Mouse (Mus musculus) olfactory bulb, adult 2 months (tissue): ENCODE results near the gene Magea2.

Experiments
- CTCF ChIP-seq: fragments of 200-500 bp; IDR thresholded peaks from 2 replicates; pipeline ENCODE4 v1.5.1; 2012; ENCODE audit warnings: low read depth, mild to moderate bottlenecking, low read length, moderate library complexity; ENCODE audit not compliant: insufficient read depth
- POLR2A ChIP-seq: fragments of 200-500 bp; IDR thresholded peaks from 2 replicates; pipeline ENCODE4 v1.6.1; 2012; ENCODE audit warnings: mild to moderate bottlenecking, low read depth, low read length, moderate library complexity; ENCODE audit not compliant: insufficient read depth

DNA sequence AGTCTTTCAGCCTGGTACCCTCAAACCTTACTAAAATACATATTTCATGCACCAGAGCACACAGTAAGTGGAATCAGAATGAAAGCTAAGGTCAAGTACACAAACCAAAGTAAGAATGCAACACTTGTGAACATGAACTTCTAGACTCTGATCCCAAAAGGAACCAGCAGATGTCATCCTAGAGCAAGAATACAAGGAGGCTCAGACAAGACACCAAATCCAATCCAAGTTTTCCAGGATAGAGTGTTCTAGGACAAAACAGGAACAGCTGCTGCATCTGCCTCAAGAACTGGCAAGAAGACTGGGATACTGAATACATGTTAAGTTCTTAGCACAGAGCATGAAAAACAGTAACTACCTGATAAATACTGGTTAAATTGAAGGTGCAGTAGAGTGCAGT lies 4.6 kb upstream of the Magea2 start:
- no peak for TF ChIP-seq CTCF
- TF ChIP-seq POLR2A = no peak
